Mouse (Mus musculus) hindbrain, postnatal 0 days (tissue): Measurements from ENCODE around the gene Tmem56. TPM values are rescaled to one million over a fixed set of nuclear protein-coding genes. Genes with fewer than 3 reads are reported as not detected.
A peak's percentile ranks its signal among the peaks of the same experiment; 100 is the strongest.

Experiments
- ATAC-seq: fragments of 200-750 bp; cut with Nextera tagmentation; 2 replicates; pipeline ENCODE4 v1.8.0; 2017; ENCODE audit warnings: mild to moderate bottlenecking, moderate TSS enrichment, moderate library complexity
- DNase-seq: peaks from one replicate; pipeline ENCODE4 v3.0.0-alpha.2; 2015; ENCODE audit warnings: low spot score
- H3K27ac ChIP-seq: fragments of 300-500 bp; sonication (generic); 2 replicates; pipeline ENCODE4 v1.5.1; 2014; ENCODE audit warnings: mild to moderate bottlenecking
- H3K27me3 ChIP-seq: fragments of 300-500 bp; sonication (generic); 2 replicates; pipeline ENCODE4 v1.6.1; 2014; ENCODE audit warnings: low read length, mixed read lengths; ENCODE audit not compliant: insufficient read depth
- H3K36me3 ChIP-seq: fragments of 300-500 bp; sonication (generic); 2 replicates; pipeline ENCODE4 v1.6.1; 2014; ENCODE audit warnings: low read length, mixed read lengths; ENCODE audit not compliant: insufficient read depth
- H3K4me1 ChIP-seq: fragments of 300-500 bp; sonication (generic); 2 replicates; pipeline ENCODE4 v1.6.1; 2014; ENCODE audit warnings: antibody characterized with exemption, low read length, mixed read lengths; ENCODE audit not compliant: insufficient read depth
- H3K4me2 ChIP-seq: fragments of 300-500 bp; sonication (generic); 2 replicates; pipeline ENCODE4 v1.6.1; 2014; ENCODE audit warnings: low read depth, mild to moderate bottlenecking, low read length, moderate library complexity, mixed read lengths
- H3K4me3 ChIP-seq: fragments of 300-500 bp; sonication (generic); 2 replicates; pipeline ENCODE4 v1.5.1; 2014; ENCODE audit warnings: low read length
- H3K9ac ChIP-seq: fragments of 300-500 bp; sonication (generic); replicated peaks from 2 replicates; pipeline ENCODE4 v1.6.1; 2014; ENCODE audit warnings: mild to moderate bottlenecking, low read length, moderate library complexity, mixed read lengths
- H3K9me3 ChIP-seq: fragments of 300-500 bp; sonication (generic); 2 replicates; pipeline ENCODE4 v1.6.1; 2016; ENCODE audit warnings: low read length, mixed read lengths
- CTCF ChIP-seq: IDR thresholded peaks from 2 replicates; pipeline ENCODE4 v1.5.1; 2016; ENCODE audit warnings: antibody characterized with exemption, control low read depth, low read depth
- WGBS: fragments of 180-500 bp; shearing (Covaris S2); extraction: QIAGEN DNeasy Blood & Tissue Kit; methylation state at CpG from one replicate; pipeline ENCODE4 v1.1.7; 2014; 5-methylcytosine and 5-hydroxymethylcytosine counted together
- polyA plus RNA-seq: library from polyadenylated mRNA; unstranded; fragments of >200 nt; fragmentation: Nextera tagmentation; extraction: Ambion mirVana; gene quantifications from 2 replicates; pipeline ENCODE4 v1.2.1, GENCODE M21; 2015
- total RNA-seq: library from RNA; depleted of rRNA; stranded (reverse); fragments of >200 nt; gene quantifications from 2 replicates; pipeline ENCODE4 v1.2.3, GENCODE M21; 2014; rRNA removed

Tmem56 gene
- total and polyA plus RNA-seq, 2 experiments from 2014 or later, result 3.8 to 13.5 TPM

DNA sequence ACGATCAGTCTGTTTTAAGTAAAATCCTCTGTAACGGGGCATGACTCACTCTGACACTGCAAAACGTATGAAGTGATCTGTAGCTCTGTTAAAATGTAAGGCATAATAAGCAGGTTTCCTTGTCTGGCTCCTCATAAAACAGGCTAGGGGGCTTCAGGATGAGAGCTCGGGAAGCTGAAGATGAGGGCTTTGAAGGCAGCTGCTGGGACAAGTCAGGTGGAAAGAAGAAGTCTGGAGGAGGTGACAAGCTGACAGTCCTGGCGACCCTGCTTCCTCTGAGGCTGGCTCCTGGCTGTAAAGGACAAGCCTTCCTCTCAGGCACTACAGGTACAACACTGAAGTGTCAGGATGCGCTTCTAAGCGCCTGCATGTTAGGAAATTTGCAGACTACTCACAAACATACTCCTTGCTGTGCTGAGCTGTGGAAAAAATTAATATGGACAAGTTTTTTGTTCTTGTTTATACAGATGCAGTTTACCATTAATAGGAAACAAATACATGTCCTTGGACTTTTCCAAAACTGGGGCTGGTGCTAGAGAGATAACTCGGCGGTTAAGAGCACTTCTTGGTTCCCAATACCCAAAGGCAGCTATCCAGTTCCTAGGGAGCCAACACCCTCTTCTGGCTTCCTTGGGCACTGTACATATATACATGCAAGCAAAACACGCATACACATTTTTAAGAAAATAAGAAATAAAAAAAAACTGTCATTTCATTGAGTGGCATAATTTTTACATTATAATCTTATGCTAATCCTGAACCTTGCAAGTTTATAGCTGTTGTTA is 125.2 kb downstream of the Tmem56 start:
- H3K4me1 ChIP-seq, result 0 out of 2 replicates have a peak, but pooled peaks cover 5% of the 10 kb centered on the region
- H3K4me2 ChIP-seq, result 0 out of 2 replicates have a peak overlapping the region, but pooled peaks have one; percentile 32
- H3K36me3 ChIP-seq, result no peaks in the 10 kb centered on the region
- no peak overlapping the region for H3K4me3 ChIP-seq
- TF ChIP-seq CTCF, result 0 out of 2 replicates have a peak, but pooled peaks have one; percentile 20
- WGBS, result 70% methylated on average over 10 of the region's 10 CpGs
- 0 out of 2 replicates have a peak overlapping the region, but pooled peaks have one; percentile 15 for H3K27ac ChIP-seq
- H3K9ac ChIP-seq, result no peak overlapping the region
- ATAC-seq (no peak), DNase-seq (no peak)
- H3K9me3 ChIP-seq, result no peaks in the 10 kb centered on the region
- H3K27me3 ChIP-seq, result no peaks in the 10 kb centered on the region

DNA sequence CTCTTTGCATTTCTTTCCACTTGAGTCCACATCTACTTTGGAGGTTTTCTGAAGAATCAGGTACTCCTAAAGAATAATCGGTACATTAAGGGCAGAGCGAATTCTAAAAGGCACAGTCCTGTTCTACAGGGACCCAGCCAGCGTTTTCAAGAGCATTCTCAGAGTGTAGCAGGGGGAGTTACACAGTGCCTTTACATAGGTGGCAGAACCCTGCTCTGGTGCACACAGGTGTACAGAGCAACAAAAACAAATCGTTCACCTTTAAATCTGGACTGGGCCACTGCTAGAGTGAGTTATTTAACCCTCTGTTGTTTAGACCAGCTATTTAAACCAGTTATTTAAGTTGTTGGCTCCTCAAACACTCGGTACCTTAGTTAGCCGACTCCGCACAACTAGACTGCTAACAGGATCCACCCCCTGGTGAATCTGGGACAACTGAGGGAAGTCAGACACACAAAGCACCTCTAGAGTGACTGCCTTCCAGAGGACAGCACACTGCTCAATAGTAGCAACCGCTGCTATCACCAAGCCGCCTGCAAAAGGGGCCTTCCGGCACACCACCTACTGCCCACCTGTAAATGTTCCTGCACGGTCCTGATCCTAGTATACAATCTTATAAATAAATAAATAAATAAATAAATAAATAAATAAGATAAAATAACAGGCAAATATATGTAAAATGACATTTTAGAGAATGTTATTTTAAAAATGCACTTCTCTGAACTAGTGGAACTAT is 126.3 kb downstream of the Tmem56 start:
- H3K4me2 ChIP-seq, result peak overlapping the region; percentile 45
- ATAC-seq (no peak), DNase-seq (no peak)
- 0 out of 2 replicates have a peak, but pooled peaks cover 5% of the 10 kb centered on the region for H3K4me1 ChIP-seq
- TF ChIP-seq CTCF, result no peak
- no peaks in the 10 kb centered on the region for H3K36me3 ChIP-seq
- H3K9ac ChIP-seq, result no peak overlapping the region
- WGBS, result 49% methylated on average over 11 of the region's 11 CpGs
- H3K4me3 ChIP-seq, result peak overlapping the region; percentile 8; the same call in 1 of the 2 replicates
- no peaks in the 10 kb centered on the region for H3K27me3 ChIP-seq
- H3K27ac ChIP-seq, result no peak overlapping the region; the same call in 1 of the 2 replicates
- no peaks in the 10 kb centered on the region for H3K9me3 ChIP-seq

GRCm38 (mm10) chr3:121156043-121156442 is 126.9 kb downstream of the Tmem56 start:
- Histone ChIP-seq H3K9ac (no peak overlapping the region; the same call in 1 of the 2 replicates), H3K27me3 (no peaks in the 10 kb centered on the region), H3K4me3 (peak overlapping the region; percentile 8; the same call in 1 of the 2 replicates), H3K4me1 (0 out of 2 replicates have a peak, but pooled peaks cover 5% of the 10 kb centered on the region), H3K4me2 (peak overlapping the region; percentile 45), H3K27ac (no peak overlapping the region), H3K36me3 (no peaks in the 10 kb centered on the region), H3K9me3 (no peaks in the 10 kb centered on the region)
- no peak for ATAC-seq
- TF ChIP-seq CTCF, result no peak
- 19% methylated on average over 7 of the region's 7 CpGs for WGBS
- DNase-seq, result no peak

Other genes with a start within 250 kb of the Tmem56 start
- 4.6 and 5.8 TPM in 2 replicates for gene Rwdd3, start 111.4 kb downstream of the Tmem56 start, total RNA-seq
- 15.3 and 18.0 TPM in 2 replicates for gene Rwdd3, start 111.4 kb downstream of the Tmem56 start, polyA plus RNA-seq
- gene Alg14, start 8.7 kb upstream of the Tmem56 start, total RNA-seq, result 26.6 and 30.3 TPM in 2 replicates
- gene Alg14, start 8.7 kb upstream of the Tmem56 start, polyA plus RNA-seq, result 35.3 and 39.5 TPM in 2 replicates
- 180 and 194 TPM in 2 replicates for gene Cnn3, start 143.4 kb upstream of the Tmem56 start, total RNA-seq
- gene Cnn3, start 143.4 kb upstream of the Tmem56 start, polyA plus RNA-seq, result 317 and 348 TPM in 2 replicates
- gene Slc44a3, start 249.3 kb upstream of the Tmem56 start, total RNA-seq, result 0.14 and 0.68 TPM in 2 replicates
- 0.51 and 0.96 TPM in 2 replicates for gene Slc44a3, start 249.3 kb upstream of the Tmem56 start, polyA plus RNA-seq